Mouse (Mus musculus): ENCODE results near the gene H2afv.

GRCm38 (mm10) chr11:6480681-6481405, 36.6 kb upstream of the H2afv start:
- no peak for TF ChIP-seq MAFK (IDR thresholded peaks at IDR 0.05; ENCODE audit: insufficient read depth, low read depth, low read length)
- no peak for TF ChIP-seq ZNF384 (IDR thresholded peaks at IDR 0.05; ENCODE audit: low read depth, low read length)
- TF ChIP-seq HCFC1 (IDR thresholded peaks at IDR 0.05; ENCODE audit: borderline replicate concordance, insufficient read depth, low read length), result no peak
